Mouse (Mus musculus) neural tube, embryonic 10.5 days (tissue): ENCODE measurements around the gene Nrf1.

ENCODE experiments used
- DNase-seq: peaks from one replicate; pipeline ENCODE4 v3.0.0-alpha.2; 2017; ENCODE audit warnings: low spot score; ENCODE audit errors: extremely low spot score

The Nrf1 gene

GRCm38 (mm10) chr6:30143263-30143662 is 95.5 kb downstream of the Nrf1 start:
- no peak for DNase-seq

- DNase-seq, result no peak
Measured at GRCm38 (mm10) chr6:30147058-30147457, 99.3 kb downstream of the Nrf1 start.

- no peak for DNase-seq
Measured at GRCm38 (mm10) chr6:30147753-30148152, 100.0 kb downstream of the Nrf1 start.

- DNase-seq, result no peak
Measured at GRCm38 (mm10) chr6:30150471-30150870, 102.7 kb downstream of the Nrf1 start.

- DNase-seq, result no peak
Measured at GRCm38 (mm10) chr6:30152163-30152562, 104.4 kb downstream of the Nrf1 start.

- DNase-seq, result no peak
Measured at GRCm38 (mm10) chr6:30152649-30153048, 104.9 kb downstream of the Nrf1 start.

- no peak for DNase-seq
Measured at GRCm38 (mm10) chr6:30153076-30153475, 105.3 kb downstream of the Nrf1 start.

- DNase-seq, result no peak
Measured at GRCm38 (mm10) chr6:30153733-30154415, 106.1 kb downstream of the Nrf1 start.

GRCm38 (mm10) chr6:30159516-30160045 is 111.8 kb downstream of the Nrf1 start:
- no peak for DNase-seq

GRCm38 (mm10) chr6:30160408-30160807 is 112.6 kb downstream of the Nrf1 start:
- no peak for DNase-seq

GRCm38 (mm10) chr6:30161618-30162017 is 113.8 kb downstream of the Nrf1 start:
- DNase-seq, result no peak

GRCm38 (mm10) chr6:30162091-30162490 is 114.3 kb downstream of the Nrf1 start:
- DNase-seq, result no peak

GRCm38 (mm10) chr6:30166349-30166748 is 118.6 kb downstream of the Nrf1 start:
- no peak for DNase-seq

- DNase-seq, result peak; percentile 42
Measured at GRCm38 (mm10) chr6:30167192-30167591, 119.4 kb downstream of the Nrf1 start.

GRCm38 (mm10) chr6:30168275-30168674 is 120.5 kb downstream of the Nrf1 start:
- DNase-seq, result no peak

- no peak for DNase-seq
Measured at GRCm38 (mm10) chr6:30169148-30169547, 121.4 kb downstream of the Nrf1 start.

GRCm38 (mm10) chr6:30171226-30171625 is 123.4 kb downstream of the Nrf1 start:
- DNase-seq, result no peak

GRCm38 (mm10) chr6:30171967-30172366 is 124.2 kb downstream of the Nrf1 start:
- DNase-seq, result no peak

- no peak for DNase-seq
Measured at GRCm38 (mm10) chr6:30172441-30172819, 124.6 kb downstream of the Nrf1 start.

GRCm38 (mm10) chr6:30172820-30173550 is 125.2 kb downstream of the Nrf1 start:
- peak; percentile 61 for DNase-seq

GRCm38 (mm10) chr6:30173551-30174460 is 126.0 kb downstream of the Nrf1 start:
- DNase-seq, result peak; percentile 55
